Mouse (Mus musculus) B cell, adult 2 months (primary cell): ENCODE measurements at regions not wholly inside any gene's neighbourhood (a gene's known extent, or its start where the extent isn't known, plus 50 kb on each side); places are given as distances from the start of the nearest gene placed in this dataset.
"Not testable (repeated sequence)": the region's sequence is repeated elsewhere in the genome, so short reads cannot be mapped to it uniquely, and the experiment has no call there.

ENCODE experiments used
- DNase-seq, 2 experiments: peaks; one replicate each; pipeline ENCODE4 v3.0.0; 2022

- DNase-seq: not testable (repeated sequence)
These were observed 86.4 kb upstream of the Zfp746 start for GRCm38 (mm10) chr6:48172769-48173168.

GRCm38 (mm10) chr6:48136851-48137250 lies 50.5 kb upstream of the Zfp746 start:
- DNase-seq: no peak
